Mouse (Mus musculus): Measurements from ENCODE around the gene Lhx5.

DNA sequence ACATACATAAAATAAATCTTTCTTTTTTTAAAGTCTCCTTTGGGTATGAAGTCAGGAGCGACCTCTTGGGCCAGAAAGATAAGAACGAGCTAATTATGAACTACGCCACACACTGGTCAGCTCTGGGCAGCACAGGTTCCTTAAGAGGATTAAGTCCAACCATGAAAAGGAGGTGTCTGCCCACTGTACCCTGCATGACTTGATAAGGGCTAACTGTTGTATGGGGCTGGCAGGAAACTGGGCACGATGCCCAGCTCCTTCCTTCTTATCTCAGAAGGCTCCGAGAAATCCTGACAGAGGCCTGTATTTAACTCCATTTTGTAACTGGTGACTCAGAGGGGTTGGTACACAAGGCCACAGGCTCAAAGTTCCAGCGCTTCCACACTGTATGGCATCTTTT, 34.4 kb downstream of the Lhx5 start:
- TF ChIP-seq CTCF (IDR thresholded peaks at IDR 0.05; ENCODE audit: extremely low read depth, insufficient read depth, insufficient read length, insufficient replicate concordance) (no peak), POLR2A (IDR thresholded peaks at IDR 0.05; ENCODE audit: low read depth, low read length) (no peak)

All from spleen, adult 2 months (tissue).